Mouse (Mus musculus): Measurements from ENCODE around the gene Chadl. TPM values are rescaled to one million over a fixed set of nuclear protein-coding genes. Genes with fewer than 3 reads are reported as not detected.

The Chadl gene
- total and polyA plus RNA-seq, 3 experiments = 0.21 to 0.51 TPM; not detected in 1

DNA sequence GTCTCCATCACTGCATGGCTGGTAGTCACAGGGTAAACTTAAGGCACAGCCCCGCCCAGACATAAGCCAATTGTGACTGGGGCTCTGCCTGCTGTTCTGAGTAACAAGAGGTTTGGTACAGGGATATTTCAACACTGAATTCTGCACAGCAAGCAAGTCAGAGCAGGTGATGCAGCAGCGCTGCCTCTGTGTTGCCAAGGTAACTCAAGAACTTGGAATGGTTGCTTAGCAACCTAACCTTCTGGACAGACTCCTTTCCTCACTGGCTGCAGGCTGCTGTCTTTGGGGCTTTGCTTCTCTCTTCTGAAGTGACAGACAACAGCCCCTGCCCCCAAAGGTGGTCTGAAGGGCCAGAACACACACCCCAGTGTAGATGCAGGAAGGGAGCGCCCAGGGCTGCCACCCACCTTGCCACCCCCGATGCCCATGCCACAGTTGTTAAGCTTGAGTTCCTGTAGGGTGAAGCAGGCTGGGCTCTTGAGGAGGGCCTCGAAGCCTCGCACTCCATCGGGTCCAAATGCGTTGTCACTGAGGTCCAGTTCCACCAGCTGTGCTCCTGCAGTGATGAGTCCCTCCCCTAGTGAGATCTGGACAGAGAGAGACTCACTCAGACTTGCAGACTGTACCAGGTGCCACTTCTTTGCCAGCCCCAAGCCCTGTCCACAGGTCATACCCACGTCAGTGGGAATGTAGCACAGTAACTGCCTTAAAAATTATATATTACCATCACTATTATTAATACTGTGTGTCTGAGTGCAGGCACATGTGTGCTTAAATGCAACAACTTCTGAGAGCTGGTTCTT, 21.4 kb upstream of the Chadl start:
- Histone ChIP-seq H3K79me2 (replicated peaks; ENCODE audit: control insufficient read depth, extremely low read depth, insufficient read depth, poor library complexity, severe bottlenecking) (peaks cover 10% of the 10 kb centered on the region), H3K4me2 (ENCODE audit: insufficient read depth, low read depth, poor library complexity, severe bottlenecking) (no peak overlapping the region), H3K9ac (ENCODE audit: insufficient read depth, low read depth) (no peak overlapping the region), H3K36me3 (replicated peaks in 1 of 2; ENCODE audit: control insufficient read depth in 1 of 2, insufficient read depth in 1 of 2, low read length in 1 of 2) (peaks cover 93 to 98% of the 10 kb centered on the region in 2 experiments), H3K9me3 (replicated peaks; ENCODE audit: low read length) (no peaks in the 10 kb centered on the region), H3K27me3 (replicated peaks) (no peaks in the 10 kb centered on the region), H3K4me3 (replicated peaks in 1 of 3; ENCODE audit: low read depth in 2 of 3, low read length in 2 of 3, poor library complexity in 1 of 3) (no peak overlapping the region), H3K27ac (ENCODE audit: insufficient read depth, low read depth) (no peak overlapping the region), H3K4me1 (ENCODE audit: control insufficient read depth in 1 of 2, insufficient read depth in 2 of 2) (no peaks in the 10 kb centered on the region)
- in situ Hi-C loops (cut with MboI; ENCODE audit: low pct_ligation_motif_present, low pct_unique_long_range_greater_than_20kb, low sequenced_read_pairs) = loop anchor here (25.0 kb wide), 1 partner anchor 194 kb away; no protein-coding TSS in a partner anchor
- no peak for DNase-seq (ENCODE audit: extremely low read depth)
- dilution Hi-C loops (cut with MboI; ENCODE audit: extremely low pct_ligation_motif_present, extremely low pct_unique_long_range_greater_than_20kb, low sequenced_read_pairs) = no loop called here
- TF ChIP-seq EP300 (IDR thresholded peaks at IDR 0.05; ENCODE audit: low read length) (no peak), ELF1 (IDR thresholded peaks at IDR 0.05; ENCODE audit: low read depth, low read length) (no peak), ZC3H11A (IDR thresholded peaks at IDR 0.05; ENCODE audit: low read depth, low read length) (no peak), MAX (IDR thresholded peaks at IDR 0.05; ENCODE audit: low read length) (no peak)

DNA sequence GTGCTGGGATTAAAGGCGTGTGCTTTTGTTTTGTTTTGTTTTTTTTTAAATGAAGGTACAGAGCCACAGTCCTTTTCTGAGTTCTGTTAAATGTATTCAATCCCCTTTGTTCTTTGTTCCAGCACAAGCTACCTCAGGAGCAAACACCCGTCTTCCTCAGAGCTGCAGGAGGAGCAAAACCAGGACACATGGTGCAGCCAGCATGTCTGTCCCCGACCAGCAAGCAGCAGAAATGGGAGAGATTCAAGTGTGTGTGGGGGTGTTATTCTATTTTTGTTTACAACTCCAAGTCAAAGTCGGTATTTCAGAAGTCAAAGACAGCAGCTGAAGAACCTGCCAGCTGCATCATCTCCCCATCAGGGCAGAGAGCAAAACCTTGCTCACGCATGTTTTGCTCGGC, 16.7 kb upstream of the Chadl start:
- no peak overlapping the region for H3K4me3 ChIP-seq (replicated peaks in 1 of 3; ENCODE audit: low read depth in 2 of 3, low read length in 2 of 3, poor library complexity in 1 of 3)
- no peaks in the 10 kb centered on the region for H3K79me2 ChIP-seq (replicated peaks; ENCODE audit: control insufficient read depth, extremely low read depth, insufficient read depth, poor library complexity, severe bottlenecking)
- no peaks in the 10 kb centered on the region for H3K4me1 ChIP-seq (ENCODE audit: control insufficient read depth in 1 of 2, insufficient read depth in 2 of 2)
- H3K9me3 ChIP-seq (replicated peaks; ENCODE audit: low read length) = no peaks in the 10 kb centered on the region
- H3K4me2 ChIP-seq (ENCODE audit: insufficient read depth, low read depth, poor library complexity, severe bottlenecking) = no peak overlapping the region
- H3K9ac ChIP-seq (ENCODE audit: insufficient read depth, low read depth) = no peak overlapping the region
- TF ChIP-seq JUN (IDR thresholded peaks at IDR 0.05; ENCODE audit: insufficient read depth, low read depth, low read length) (no peak), BHLHE40 (IDR thresholded peaks at IDR 0.05; ENCODE audit: low read depth, low read length) (no peak), GABPA (IDR thresholded peaks at IDR 0.05; ENCODE audit: insufficient replicate concordance, low read depth, low read length) (no peak), ETS1 (conservative IDR thresholded peaks at IDR 0.05; ENCODE audit: low read depth, low read length) (no peak), CHD1 (IDR thresholded peaks at IDR 0.05; ENCODE audit: low read depth, low read length) (no peak), POLR2AphosphoS2 (IDR thresholded peaks at IDR 0.05; ENCODE audit: low read depth, low read length) (no peak), ZC3H11A (IDR thresholded peaks at IDR 0.05; ENCODE audit: low read depth, low read length) (no peak), POLR2A (IDR thresholded peaks at IDR 0.05; ENCODE audit: low read depth, low read length) (no peak), IRF4 (IDR thresholded peaks at IDR 0.05; ENCODE audit: low read depth, low read length) (no peak), ZKSCAN1 (IDR thresholded peaks at IDR 0.05; ENCODE audit: borderline replicate concordance, low read depth, low read length) (no peak), RCOR1 (conservative IDR thresholded peaks at IDR 0.05; ENCODE audit: low read depth, low read length) (no peak), UBTF (IDR thresholded peaks at IDR 0.05; ENCODE audit: low read depth, low read length) (no peak), MAFK (IDR thresholded peaks at IDR 0.05; ENCODE audit: insufficient replicate concordance, low read length) (no peak), MYC (IDR thresholded peaks at IDR 0.05; ENCODE audit: low read depth, low read length) (no peak), CTCF (conservative IDR thresholded peaks at IDR 0.05 in 1 of 2, IDR thresholded peaks at IDR 0.05 in 1 of 2; ENCODE audit: low read depth in 2 of 2, low read length in 2 of 2) (no peak)
- in situ Hi-C loops (cut with MboI; ENCODE audit: low pct_ligation_motif_present, low pct_unique_long_range_greater_than_20kb, low sequenced_read_pairs) = loop anchor here (25.0 kb wide), 1 partner anchor 199 kb away; no protein-coding TSS in a partner anchor
- peaks cover 91 to 95% of the 10 kb centered on the region in 2 experiments for H3K36me3 ChIP-seq (replicated peaks in 1 of 2; ENCODE audit: control insufficient read depth in 1 of 2, insufficient read depth in 1 of 2, low read length in 1 of 2)
- no peaks in the 10 kb centered on the region for H3K27me3 ChIP-seq (replicated peaks)
- no peak for DNase-seq (ENCODE audit: extremely low read depth)
- H3K27ac ChIP-seq (ENCODE audit: insufficient read depth, low read depth) = no peak overlapping the region
- dilution Hi-C loops (cut with MboI; ENCODE audit: extremely low pct_ligation_motif_present, extremely low pct_unique_long_range_greater_than_20kb, low sequenced_read_pairs) = no loop called here

Measured in CH12.LX (cell line).